ENCODE assay signal across 7 mouse cellular contexts in the genomic region with DNA sequence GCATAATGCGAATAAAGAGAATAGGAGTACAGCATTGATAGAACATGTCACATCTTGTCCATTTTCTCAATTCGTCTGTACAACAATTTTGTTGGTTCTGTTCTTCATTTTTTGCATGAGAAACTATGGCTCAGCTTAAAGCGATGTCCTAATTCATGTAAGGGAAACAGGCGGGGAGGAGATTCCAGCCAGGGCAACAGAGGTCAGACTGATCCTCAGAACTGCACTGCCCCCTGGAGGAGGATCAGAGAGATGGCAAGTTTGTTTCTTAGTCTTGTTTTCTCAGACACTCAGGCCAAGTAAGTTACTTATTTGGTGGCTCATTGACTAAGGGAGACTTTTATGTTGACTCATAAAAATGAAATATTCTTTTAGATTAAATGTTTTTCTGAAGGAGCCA.
A peak's percentile ranks its signal among the peaks of the same experiment; 100 is the strongest.
DNase-seq lines count a peak whose midpoint lies in the region; ATAC-seq and TF ChIP-seq lines count a peak whose summit lies in the region.

No protein-coding gene starts in this region.

- no peaks in the 10 kb centered on the region for H3K27me3 ChIP-seq in midbrain, postnatal 0 days (ENCODE audit: insufficient read depth, low read length)
- no peaks in the 10 kb centered on the region for H3K27me3 ChIP-seq in midbrain, embryonic 16.5 days (ENCODE audit: control insufficient read depth, insufficient read depth, low read depth, low read length)
- H3K27me3 ChIP-seq in embryonic facial prominence, embryonic 11.5 days (ENCODE audit: control insufficient read depth, insufficient read depth, low read length) = no peaks in the 10 kb centered on the region

- no peak overlapping the region for H3K9ac ChIP-seq in midbrain, postnatal 0 days (replicated peaks; ENCODE audit: low read length, poor library complexity, severe bottlenecking)
- no peak overlapping the region for H3K9ac ChIP-seq in midbrain, embryonic 16.5 days (ENCODE audit: low read depth, low read length)
- no peak overlapping the region for H3K9ac ChIP-seq in embryonic facial prominence, embryonic 11.5 days (replicated peaks; ENCODE audit: low read length)

- 54% methylated on average over 4 of the region's 4 CpGs for WGBS in midbrain, postnatal 0 days
- 42% methylated on average over 4 of the region's 4 CpGs for WGBS in midbrain, embryonic 16.5 days
- 48% methylated on average over 4 of the region's 4 CpGs for WGBS in embryonic facial prominence, embryonic 11.5 days

- H3K9me3 ChIP-seq in midbrain, postnatal 0 days (ENCODE audit: low read length) = no peaks in the 10 kb centered on the region
- H3K9me3 ChIP-seq in midbrain, embryonic 16.5 days (replicated peaks; ENCODE audit: control insufficient read depth, low read length, poor library complexity, severe bottlenecking) = no peaks in the 10 kb centered on the region
- no peaks in the 10 kb centered on the region for H3K9me3 ChIP-seq in embryonic facial prominence, embryonic 11.5 days (replicated peaks; ENCODE audit: control insufficient read depth, low read length)

- ATAC-seq in midbrain, postnatal 0 days (ENCODE audit: low FRiP score) = no peak
- ATAC-seq in midbrain, embryonic 16.5 days = no peak
- no peak for ATAC-seq in embryonic facial prominence, embryonic 11.5 days (replicated peaks; ENCODE audit: insufficient number of reproducible peaks, low FRiP score, low TSS enrichment, low read depth)

- no peak for DNase-seq in midbrain, postnatal 0 days (ENCODE audit: low spot score)
- DNase-seq in T-cell, adult 2 months (ENCODE audit: low spot score) = peak; percentile 10
- DNase-seq in embryonic facial prominence, embryonic 11.5 days (ENCODE audit: low spot score) = peak; percentile 51
- peak; percentile 33 to 51 for DNase-seq in lung, adult 18-20 months
- peak; percentile 66 for DNase-seq in thymus, postnatal 4 days
- DNase-seq in right cerebral cortex, postnatal 10 days (ENCODE audit: low spot score in 2 of 2) = no peak

- H3K27ac ChIP-seq in midbrain, postnatal 0 days (ENCODE audit: low read depth, low read length) = no peak overlapping the region
- no peak overlapping the region for H3K27ac ChIP-seq in midbrain, embryonic 16.5 days (ENCODE audit: low read length)
- no peak overlapping the region for H3K27ac ChIP-seq in embryonic facial prominence, embryonic 11.5 days (replicated peaks; ENCODE audit: low read depth, low read length)

- no peaks in the 10 kb centered on the region for H3K36me3 ChIP-seq in midbrain, postnatal 0 days (ENCODE audit: insufficient read depth, low read length)
- H3K36me3 ChIP-seq in midbrain, embryonic 16.5 days (ENCODE audit: control insufficient read depth, insufficient read depth, low read length) = no peaks in the 10 kb centered on the region
- no peaks in the 10 kb centered on the region for H3K36me3 ChIP-seq in embryonic facial prominence, embryonic 11.5 days (replicated peaks; ENCODE audit: control insufficient read depth, insufficient read depth, low read depth, low read length)

- H3K4me1 ChIP-seq in midbrain, postnatal 0 days (ENCODE audit: insufficient read depth, low read length) = no peaks in the 10 kb centered on the region
- H3K4me1 ChIP-seq in midbrain, embryonic 16.5 days (ENCODE audit: control insufficient read depth, insufficient read depth, low read length) = no peaks in the 10 kb centered on the region
- H3K4me1 ChIP-seq in embryonic facial prominence, embryonic 11.5 days (ENCODE audit: control insufficient read depth, insufficient read depth, low read length) = no peaks in the 10 kb centered on the region

- no peak overlapping the region for H3K4me3 ChIP-seq in midbrain, postnatal 0 days (ENCODE audit: low read depth, low read length)
- no peak overlapping the region for H3K4me3 ChIP-seq in midbrain, embryonic 16.5 days (ENCODE audit: low read depth, low read length)
- H3K4me3 ChIP-seq in embryonic facial prominence, embryonic 11.5 days (ENCODE audit: low read depth, low read length) = no peak overlapping the region

- no peak overlapping the region for H3K4me2 ChIP-seq in midbrain, postnatal 0 days (ENCODE audit: low read depth, low read length, poor library complexity, severe bottlenecking)
- no peak overlapping the region for H3K4me2 ChIP-seq in midbrain, embryonic 16.5 days (ENCODE audit: low read length)
- no peak overlapping the region for H3K4me2 ChIP-seq in embryonic facial prominence, embryonic 11.5 days (ENCODE audit: low read depth, low read length)

- peak; percentile 45 for TF ChIP-seq CTCF in midbrain, postnatal 0 days (IDR thresholded peaks at IDR 0.05)

Comparison
In these comparisons a context has a peak if more than half of its experiments do, and no peak if none do; other contexts are left out.
1. DNase-seq: peak in T-cell, adult 2 months (single experiment), embryonic facial prominence, embryonic 11.5 days (single experiment), lung, adult 18-20 months (2 of 2) and thymus, postnatal 4 days (single experiment); none in midbrain, postnatal 0 days (single experiment) and right cerebral cortex, postnatal 10 days (0 of 2).